Mouse (Mus musculus): ENCODE results near the gene Rai1.

Gene Rai1

GRCm38 (mm10) chr11:60127863-60128512 lies 23.2 kb downstream of the Rai1 start:
- DNase-seq (ENCODE audit: low read depth, low spot score): no peak

- DNase-seq (ENCODE audit: low read depth, low spot score): no peak
Measured at GRCm38 (mm10) chr11:60130516-60130915, 25.7 kb downstream of the Rai1 start.

- DNase-seq (ENCODE audit: low read depth, low spot score): no peak
Measured at GRCm38 (mm10) chr11:60132061-60132460, 27.2 kb downstream of the Rai1 start.

- no peak for DNase-seq (ENCODE audit: low read depth, low spot score)
Measured at GRCm38 (mm10) chr11:60136491-60136890, 31.7 kb downstream of the Rai1 start.

- no peak for DNase-seq (ENCODE audit: low read depth, low spot score)
Measured at GRCm38 (mm10) chr11:60137170-60137569, 32.4 kb downstream of the Rai1 start.

- peak; percentile 42 for DNase-seq (ENCODE audit: low read depth, low spot score)
Measured at GRCm38 (mm10) chr11:60139141-60139733, 34.4 kb downstream of the Rai1 start.

- DNase-seq (ENCODE audit: low read depth, low spot score): peak; percentile 42
Measured at GRCm38 (mm10) chr11:60139734-60140371, 35.0 kb downstream of the Rai1 start.

- no peak for DNase-seq (ENCODE audit: low read depth, low spot score)
Measured at GRCm38 (mm10) chr11:60140586-60141284, 35.9 kb downstream of the Rai1 start.

GRCm38 (mm10) chr11:60141285-60141608 lies 36.4 kb downstream of the Rai1 start:
- no peak for DNase-seq (ENCODE audit: low read depth, low spot score)

- DNase-seq (ENCODE audit: low read depth, low spot score): no peak
Measured at GRCm38 (mm10) chr11:60143086-60143485, 38.3 kb downstream of the Rai1 start.

- DNase-seq (ENCODE audit: low read depth, low spot score): no peak
Measured at GRCm38 (mm10) chr11:60146170-60146569, 41.4 kb downstream of the Rai1 start.

GRCm38 (mm10) chr11:60148591-60148990 lies 43.8 kb downstream of the Rai1 start:
- DNase-seq (ENCODE audit: low read depth, low spot score): no peak

- no peak for DNase-seq (ENCODE audit: low read depth, low spot score)
Measured at GRCm38 (mm10) chr11:60149086-60149485, 44.3 kb downstream of the Rai1 start.

GRCm38 (mm10) chr11:60150677-60151076 lies 45.9 kb downstream of the Rai1 start:
- no peak for DNase-seq (ENCODE audit: low read depth, low spot score)

GRCm38 (mm10) chr11:60152339-60152738 lies 47.5 kb downstream of the Rai1 start:
- no peak for DNase-seq (ENCODE audit: low read depth, low spot score)

- DNase-seq (ENCODE audit: low read depth, low spot score): no peak
Measured at GRCm38 (mm10) chr11:60153936-60154335, 49.1 kb downstream of the Rai1 start.

GRCm38 (mm10) chr11:60155690-60156089 lies 50.9 kb downstream of the Rai1 start:
- DNase-seq (ENCODE audit: low read depth, low spot score): no peak

- no peak for DNase-seq (ENCODE audit: low read depth, low spot score)
Measured at GRCm38 (mm10) chr11:60158271-60158670, 53.5 kb downstream of the Rai1 start.

- DNase-seq (ENCODE audit: low read depth, low spot score): no peak
Measured at GRCm38 (mm10) chr11:60159955-60160354, 55.1 kb downstream of the Rai1 start.

GRCm38 (mm10) chr11:60160454-60161114 lies 55.8 kb downstream of the Rai1 start:
- no peak for DNase-seq (ENCODE audit: low read depth, low spot score)

GRCm38 (mm10) chr11:60161146-60161874 lies 56.5 kb downstream of the Rai1 start:
- DNase-seq (ENCODE audit: low read depth, low spot score): no peak
